Mouse (Mus musculus) cerebellum, adult (tissue): ENCODE measurements around the gene Mfsd2b.
A peak's percentile ranks its signal among the peaks of the same experiment; 100 is the strongest.

ENCODE experiments used
- ATAC-seq: cut with Nextera tagmentation; 2 replicates; pipeline ENCODE4 v1.9.2; 2017; ENCODE audit warnings: mild to moderate bottlenecking, moderate library complexity, mixed read lengths; ENCODE audit not compliant: insufficient number of reproducible peaks, low FRiP score, low TSS enrichment

Gene Mfsd2b

GRCm38 (mm10) chr12:4817361-4818101, 56.6 kb downstream of the Mfsd2b start, which contains the start of gene Sf3b6:
Gene Sf3b6 (plus strand): TSS chr12:4817544.
- ATAC-seq, result peak; percentile 95

- ATAC-seq, result 0 out of 2 replicates have a peak, but pooled peaks have one; percentile 7
Measured at GRCm38 (mm10) chr12:4816680-4817360, 57.3 kb downstream of the Mfsd2b start.

- ATAC-seq, result no peak
Measured at GRCm38 (mm10) chr12:4813636-4814035, 60.5 kb downstream of the Mfsd2b start.
